Mouse (Mus musculus) right cerebral cortex, postnatal 4 days (tissue): ENCODE data around the gene Fgfr4.

ENCODE experiments used
- DNase-seq: peaks from one replicate; pipeline ENCODE4 v3.0.0-alpha.2; 2022

Fgfr4 gene

GRCm38 (mm10) chr13:55211221-55212010 lies 59.0 kb downstream of the Fgfr4 start:
- DNase-seq = peak; percentile 89

- peak; percentile 63 for DNase-seq
Measured at GRCm38 (mm10) chr13:55212011-55212360, 59.5 kb downstream of the Fgfr4 start.

DNA sequence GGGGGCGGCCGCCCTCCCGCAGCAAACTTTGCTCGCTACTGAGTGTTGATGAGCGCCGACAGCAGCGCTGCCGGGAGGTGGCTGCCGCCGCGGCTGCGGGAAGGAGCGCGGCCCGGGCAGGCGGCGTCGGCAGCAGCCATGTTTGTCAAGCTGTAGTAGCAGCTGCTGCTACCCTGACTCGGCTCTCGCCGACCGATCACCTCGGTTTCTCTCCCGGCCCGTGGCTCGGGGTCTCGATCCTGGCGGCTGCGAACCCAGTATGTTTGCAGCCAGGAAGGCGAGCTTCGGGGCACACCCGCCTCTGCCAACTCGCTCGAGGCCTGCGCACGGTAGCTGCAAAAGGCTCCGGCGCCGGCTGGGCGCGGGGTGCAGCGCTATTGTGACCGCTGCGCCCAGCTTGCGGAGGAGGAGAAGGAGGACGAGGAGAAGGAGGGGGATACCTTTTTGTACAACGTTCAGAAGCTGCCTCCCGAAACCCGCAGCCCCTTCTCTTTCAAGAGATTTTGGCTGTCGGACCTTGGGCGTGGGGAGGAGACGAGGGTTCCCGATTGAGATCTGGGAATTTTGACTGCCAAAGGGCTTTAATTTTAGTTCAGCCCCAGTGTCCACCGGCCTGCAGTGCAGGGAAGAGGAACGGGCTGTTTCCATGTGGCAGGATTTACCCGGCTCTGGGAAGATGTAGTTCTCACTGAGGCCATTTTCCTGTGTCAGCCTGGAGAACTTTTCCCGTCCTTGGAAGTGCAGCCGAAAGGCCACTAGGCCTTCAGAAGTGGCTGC lies 60.1 kb downstream of the Fgfr4 start:
- peak; percentile 51 for DNase-seq

DNA sequence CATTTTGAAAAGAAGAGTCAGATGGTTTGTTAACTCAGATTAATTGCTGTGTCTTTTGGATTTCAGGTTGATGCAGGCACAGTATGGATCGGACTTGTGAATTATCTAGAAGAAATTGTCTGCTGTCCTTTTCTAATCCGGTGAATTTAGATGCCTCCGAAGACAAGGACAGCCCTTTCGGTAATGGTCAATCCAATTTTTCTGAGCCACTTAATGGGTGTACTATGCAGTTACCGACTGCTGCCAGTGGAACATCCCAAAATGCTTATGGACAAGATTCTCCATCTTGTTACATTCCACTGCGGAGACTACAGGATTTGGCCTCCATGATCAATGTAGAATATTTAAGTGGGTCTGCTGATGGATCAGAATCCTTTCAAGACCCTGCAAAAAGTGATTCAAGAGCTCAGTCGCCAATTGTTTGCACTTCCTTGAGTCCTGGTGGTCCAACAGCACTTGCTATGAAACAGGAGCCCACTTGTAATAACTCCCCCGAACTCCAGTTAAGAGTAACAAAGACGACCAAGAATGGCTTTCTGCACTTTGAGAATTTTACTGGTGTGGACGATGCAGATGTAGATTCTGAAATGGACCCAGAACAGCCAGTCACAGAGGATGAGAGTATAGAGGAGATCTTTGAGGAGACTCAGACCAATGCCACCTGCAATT lies 60.8 kb downstream of the Fgfr4 start:
- DNase-seq = no peak
